Mouse (Mus musculus): ENCODE results near the gene Cdhr3.

GRCm38 (mm10) chr12:33139083-33139482 lies 46.4 kb upstream of the Cdhr3 start:
- TF ChIP-seq CTCF (IDR thresholded peaks at IDR 0.05; ENCODE audit: insufficient read depth, low read length) = no peak
- no peak for TF ChIP-seq POLR2A (IDR thresholded peaks at IDR 0.05; ENCODE audit: borderline replicate concordance, extremely low read depth, low read depth, low read length)

All from lung, adult 2 months (tissue).